Mouse (Mus musculus): ENCODE results near the gene B3gnt7. TPM values are rescaled to one million over a fixed set of nuclear protein-coding genes. Genes with fewer than 3 reads are reported as not detected.

B3gnt7 gene
- polyA plus RNA-seq, 1 experiment from 2014 or later, result 2.4 TPM

GRCm38 (mm10) chr1:86303063-86303872, 636 bp downstream of the B3gnt7 start:
- ATAC-seq (ENCODE audit: low read depth), result peak; percentile 59
- Histone ChIP-seq H3K4me1 (replicated peaks) (peaks cover 60% of the 10 kb centered on the region), H3K4me3 (replicated peaks) (peak overlapping the region; percentile 65), H3K9me3 (replicated peaks) (no peaks in the 10 kb centered on the region), H3K9ac (peak overlapping the region; percentile 69), H3K36me3 (no peaks in the 10 kb centered on the region), H3K27me3 (peaks cover 32% of the 10 kb centered on the region), H3K4me2 (peak overlapping the region; percentile 93), H3K27ac (no peak overlapping the region)
- under 1% methylated on average over 65 of the region's 65 CpGs for WGBS (ENCODE audit: insufficient replicate concordance)
- peak; percentile 76 for DNase-seq

GRCm38 (mm10) chr1:86303873-86304250, 1.2 kb downstream of the B3gnt7 start:
- WGBS (ENCODE audit: insufficient replicate concordance), result 3% methylated on average over 16 of the region's 16 CpGs
- Histone ChIP-seq H3K27me3 (peaks cover 32% of the 10 kb centered on the region), H3K4me2 (peak overlapping the region; percentile 93), H3K4me1 (replicated peaks) (peaks cover 59% of the 10 kb centered on the region), H3K9me3 (replicated peaks) (no peaks in the 10 kb centered on the region), H3K4me3 (replicated peaks) (peak overlapping the region; percentile 65), H3K9ac (peak overlapping the region; percentile 69), H3K27ac (no peak overlapping the region), H3K36me3 (no peaks in the 10 kb centered on the region)
- DNase-seq (no peak), ATAC-seq (ENCODE audit: low read depth) (peak; percentile 7; the same call in 1 of the 2 replicates)

GRCm38 (mm10) chr1:86306686-86307085, 4.1 kb downstream of the B3gnt7 start:
- no peak for DNase-seq
- Histone ChIP-seq H3K27ac (no peak overlapping the region), H3K36me3 (no peaks in the 10 kb centered on the region), H3K27me3 (peaks cover 32% of the 10 kb centered on the region), H3K4me1 (replicated peaks) (peaks cover 59% of the 10 kb centered on the region), H3K9ac (no peak overlapping the region), H3K4me2 (no peak overlapping the region), H3K4me3 (replicated peaks) (no peak overlapping the region), H3K9me3 (replicated peaks) (no peaks in the 10 kb centered on the region)
- WGBS (ENCODE audit: insufficient replicate concordance), result 66% methylated on average over 3 of the region's 3 CpGs
- ATAC-seq (ENCODE audit: low read depth), result no peak

GRCm38 (mm10) chr1:86307177-86307762, 4.6 kb downstream of the B3gnt7 start:
- H3K4me3 ChIP-seq (replicated peaks), result no peak overlapping the region
- DNase-seq (no peak), ATAC-seq (ENCODE audit: low read depth) (no peak)
- H3K9ac ChIP-seq, result no peak overlapping the region
- H3K27ac ChIP-seq, result no peak overlapping the region
- peaks cover 57% of the 10 kb centered on the region for H3K4me1 ChIP-seq (replicated peaks)
- no peaks in the 10 kb centered on the region for H3K36me3 ChIP-seq
- peaks cover 31% of the 10 kb centered on the region for H3K27me3 ChIP-seq
- no peaks in the 10 kb centered on the region for H3K9me3 ChIP-seq (replicated peaks)
- H3K4me2 ChIP-seq, result no peak overlapping the region
- WGBS (ENCODE audit: insufficient replicate concordance), result 73% methylated on average over 7 of the region's 7 CpGs

DNA sequence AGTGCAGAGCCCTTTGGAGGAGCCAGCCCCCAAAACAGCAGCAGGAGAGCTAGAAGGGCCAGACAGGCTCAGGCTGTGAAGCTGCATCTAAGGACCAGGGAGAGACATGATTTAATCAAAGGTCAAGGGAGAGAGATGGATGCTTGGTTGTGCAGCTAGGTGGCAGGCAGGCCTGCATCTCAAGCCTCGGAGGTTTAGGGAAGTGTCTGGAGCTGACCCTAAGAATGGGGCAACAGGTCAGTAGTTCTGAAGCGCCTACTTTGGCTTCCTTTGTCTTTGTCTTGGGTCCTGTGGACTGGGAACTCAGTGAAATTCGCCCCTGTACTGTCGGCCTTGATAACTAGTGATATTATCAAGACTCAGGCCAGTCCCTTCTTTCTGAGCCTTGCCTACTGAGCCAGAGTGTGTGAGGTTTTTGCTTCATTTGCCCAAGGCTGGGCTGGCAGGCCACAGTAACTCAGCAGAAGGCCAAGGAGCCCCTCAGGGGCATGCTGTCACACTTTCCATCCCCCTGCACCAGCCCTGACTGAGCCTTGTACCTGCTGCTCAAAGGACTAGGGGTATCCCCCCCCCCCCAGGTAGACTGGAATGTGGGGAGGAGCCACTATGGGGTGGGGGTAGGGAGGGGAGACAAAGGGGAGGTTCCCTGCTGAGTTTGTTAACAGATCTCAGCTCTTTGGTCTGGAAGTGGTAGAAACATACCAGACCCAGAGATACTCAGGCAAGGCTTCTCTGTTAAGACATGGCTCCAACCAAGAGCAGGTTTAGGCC, 5.4 kb downstream of the B3gnt7 start:
- ATAC-seq (ENCODE audit: low read depth) (no peak), DNase-seq (no peak)
- H3K4me3 ChIP-seq (replicated peaks), result no peak overlapping the region
- H3K4me2 ChIP-seq, result no peak overlapping the region
- H3K9ac ChIP-seq, result no peak overlapping the region
- no peaks in the 10 kb centered on the region for H3K9me3 ChIP-seq (replicated peaks)
- H3K36me3 ChIP-seq, result no peaks in the 10 kb centered on the region
- WGBS (ENCODE audit: insufficient replicate concordance), result 49% methylated on average over 4 of the region's 4 CpGs
- H3K4me1 ChIP-seq (replicated peaks), result peaks cover 57% of the 10 kb centered on the region
- H3K27ac ChIP-seq, result no peak overlapping the region
- H3K27me3 ChIP-seq, result peaks cover 24% of the 10 kb centered on the region

- Histone ChIP-seq H3K36me3 (no peaks in the 10 kb centered on the region), H3K9ac (no peak overlapping the region), H3K4me3 (replicated peaks) (no peak overlapping the region), H3K4me1 (replicated peaks) (peaks cover 57% of the 10 kb centered on the region), H3K27me3 (peaks cover 11% of the 10 kb centered on the region), H3K4me2 (no peak overlapping the region), H3K9me3 (replicated peaks) (no peaks in the 10 kb centered on the region), H3K27ac (no peak overlapping the region)
- ATAC-seq (ENCODE audit: low read depth) (no peak), DNase-seq (no peak)
- 91% methylated on average over 7 of the region's 7 CpGs for WGBS (ENCODE audit: insufficient replicate concordance)
Observed at GRCm38 (mm10) chr1:86309270-86309833, 6.7 kb downstream of the B3gnt7 start.

GRCm38 (mm10) chr1:86310536-86311310, 8.1 kb downstream of the B3gnt7 start:
- Histone ChIP-seq H3K4me3 (replicated peaks) (no peak overlapping the region), H3K9ac (no peak overlapping the region), H3K27ac (no peak overlapping the region), H3K4me2 (no peak overlapping the region), H3K9me3 (replicated peaks) (no peaks in the 10 kb centered on the region), H3K27me3 (no peaks in the 10 kb centered on the region), H3K4me1 (replicated peaks) (peaks cover 56% of the 10 kb centered on the region), H3K36me3 (no peaks in the 10 kb centered on the region)
- DNase-seq (no peak), ATAC-seq (ENCODE audit: low read depth) (no peak)
- WGBS (ENCODE audit: insufficient replicate concordance), result 73% methylated on average over 15 of the region's 15 CpGs

- Histone ChIP-seq H3K4me2 (no peak overlapping the region), H3K27me3 (no peaks in the 10 kb centered on the region), H3K36me3 (no peaks in the 10 kb centered on the region), H3K9me3 (replicated peaks) (no peaks in the 10 kb centered on the region), H3K27ac (peak overlapping the region; percentile 66), H3K4me3 (replicated peaks) (no peak overlapping the region), H3K9ac (no peak overlapping the region), H3K4me1 (replicated peaks) (peaks cover 56% of the 10 kb centered on the region)
- no peak for ATAC-seq (ENCODE audit: low read depth)
- 65% methylated on average over 10 of the region's 10 CpGs for WGBS (ENCODE audit: insufficient replicate concordance)
- DNase-seq, result no peak
Observed at GRCm38 (mm10) chr1:86311467-86312005, 8.9 kb downstream of the B3gnt7 start.

DNA sequence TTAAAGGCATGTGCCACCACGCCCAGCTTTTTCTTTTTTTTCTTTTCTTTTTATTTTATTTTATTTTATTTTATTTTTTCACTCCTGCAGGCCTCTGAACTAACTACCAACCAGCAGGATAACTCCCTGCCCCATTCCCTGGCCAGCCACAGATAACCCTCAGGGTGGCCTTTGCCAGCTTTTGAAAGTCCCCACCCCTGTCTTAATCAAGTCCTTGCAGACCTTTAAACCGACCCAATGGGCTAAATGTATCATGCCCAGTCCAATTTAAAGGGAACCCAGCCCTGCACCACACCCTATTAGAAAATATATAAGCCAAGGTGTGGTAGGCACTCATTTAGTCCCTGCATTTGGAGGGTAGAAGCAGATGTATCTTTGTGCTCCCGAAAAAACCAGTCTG, 9.6 kb downstream of the B3gnt7 start:
- peaks cover 54% of the 10 kb centered on the region for H3K4me1 ChIP-seq (replicated peaks)

GRCm38 (mm10) chr1:86313096-86313771, 10.6 kb downstream of the B3gnt7 start:
- ATAC-seq (ENCODE audit: low read depth) (no peak), DNase-seq (no peak)
- peaks cover 46% of the 10 kb centered on the region for H3K4me1 ChIP-seq (replicated peaks)
- H3K4me2 ChIP-seq, result peak overlapping the region; percentile 39
- 54% methylated on average over 16 of the region's 16 CpGs for WGBS (ENCODE audit: insufficient replicate concordance)
- H3K36me3 ChIP-seq, result no peaks in the 10 kb centered on the region
- no peak overlapping the region; the same call in 1 of the 2 replicates for H3K4me3 ChIP-seq (replicated peaks)
- H3K9me3 ChIP-seq (replicated peaks), result no peaks in the 10 kb centered on the region
- H3K9ac ChIP-seq, result no peak overlapping the region
- peak overlapping the region; percentile 78 for H3K27ac ChIP-seq
- no peaks in the 10 kb centered on the region for H3K27me3 ChIP-seq

More for the DNA sequence above, 9.6 kb downstream of the B3gnt7 start:
- Histone ChIP-seq H3K9me3 (replicated peaks) (no peaks in the 10 kb centered on the region), H3K9ac (no peak overlapping the region), H3K4me3 (replicated peaks) (no peak overlapping the region), H3K27ac (peak overlapping the region; percentile 78), H3K36me3 (no peaks in the 10 kb centered on the region), H3K4me2 (peak overlapping the region; percentile 30; the same call in 1 of the 2 replicates), H3K27me3 (no peaks in the 10 kb centered on the region)
- ATAC-seq (ENCODE audit: low read depth), result peak; percentile 98
- WGBS (ENCODE audit: insufficient replicate concordance), result 43% methylated on average over 3 of the region's 3 CpGs
- DNase-seq, result peak; percentile 83
